Mouse (Mus musculus) retina, postnatal 7 days (tissue): ENCODE results near the gene Dyrk1a.

Source experiments
- DNase-seq: peaks from one replicate; pipeline ENCODE4 v3.0.0-alpha.2; 2012; ENCODE audit warnings: low read depth, low spot score

Dyrk1a gene

GRCm38 (mm10) chr16:94590214-94590613, 20.4 kb downstream of the Dyrk1a start:
- DNase-seq: no peak

- DNase-seq: no peak
Observed at GRCm38 (mm10) chr16:94590977-94591376, 21.2 kb downstream of the Dyrk1a start.

GRCm38 (mm10) chr16:94591536-94591935, 21.7 kb downstream of the Dyrk1a start:
- DNase-seq: no peak

- no peak for DNase-seq
Observed at GRCm38 (mm10) chr16:94596633-94597032, 26.8 kb downstream of the Dyrk1a start.

GRCm38 (mm10) chr16:94597640-94598039, 27.8 kb downstream of the Dyrk1a start:
- DNase-seq: no peak

GRCm38 (mm10) chr16:94599977-94600724, 30.3 kb downstream of the Dyrk1a start:
- DNase-seq: no peak

GRCm38 (mm10) chr16:94601089-94601488, 31.3 kb downstream of the Dyrk1a start:
- DNase-seq: no peak

- DNase-seq: no peak
Observed at GRCm38 (mm10) chr16:94601540-94601953, 31.7 kb downstream of the Dyrk1a start.

GRCm38 (mm10) chr16:94602188-94602587, 32.4 kb downstream of the Dyrk1a start:
- no peak for DNase-seq

- no peak for DNase-seq
Observed at GRCm38 (mm10) chr16:94602730-94603129, 32.9 kb downstream of the Dyrk1a start.

- no peak for DNase-seq
Observed at GRCm38 (mm10) chr16:94606169-94606568, 36.4 kb downstream of the Dyrk1a start.

- no peak for DNase-seq
Observed at GRCm38 (mm10) chr16:94607468-94607867, 37.7 kb downstream of the Dyrk1a start.

- DNase-seq: no peak
Observed at GRCm38 (mm10) chr16:94608706-94609594, 39.1 kb downstream of the Dyrk1a start.

- no peak for DNase-seq
Observed at GRCm38 (mm10) chr16:94612573-94612972, 42.8 kb downstream of the Dyrk1a start.

GRCm38 (mm10) chr16:94617255-94617654, 47.4 kb downstream of the Dyrk1a start:
- no peak for DNase-seq

- peak; percentile 46 for DNase-seq
Observed at GRCm38 (mm10) chr16:94618543-94618942, 48.7 kb downstream of the Dyrk1a start.

- no peak for DNase-seq
Observed at GRCm38 (mm10) chr16:94619301-94619700, 49.5 kb downstream of the Dyrk1a start.

GRCm38 (mm10) chr16:94624871-94625270, 55.1 kb downstream of the Dyrk1a start:
- peak; percentile 24 for DNase-seq

- no peak for DNase-seq
Observed at GRCm38 (mm10) chr16:94625639-94626038, 55.8 kb downstream of the Dyrk1a start.

GRCm38 (mm10) chr16:94627736-94628135, 57.9 kb downstream of the Dyrk1a start:
- DNase-seq: no peak

- no peak for DNase-seq
Observed at GRCm38 (mm10) chr16:94628976-94629729, 59.3 kb downstream of the Dyrk1a start.

- DNase-seq: peak; percentile 54
Observed at GRCm38 (mm10) chr16:94631984-94632383, 62.2 kb downstream of the Dyrk1a start.
